Mouse (Mus musculus) layer of hippocampus, adult 9-11 months (tissue): ENCODE results near the gene Cfap74.
A peak's percentile ranks its signal among the peaks of the same experiment; 100 is the strongest.

Experiments used
- DNase-seq: peaks from one replicate; pipeline ENCODE4 v3.0.0; 2022

The Cfap74 gene

GRCm38 (mm10) chr4:155409058-155409776 is at the start of gene Cfap74:
Gene Cfap74 (plus strand): TSS chr4:155409190.
- peak; percentile 89 for DNase-seq

GRCm38 (mm10) chr4:155359560-155360464 is 49.2 kb upstream of the Cfap74 start:
- no peak for DNase-seq

- DNase-seq = no peak
Observed at GRCm38 (mm10) chr4:155360856-155361255, 48.1 kb upstream of the Cfap74 start.

GRCm38 (mm10) chr4:155361303-155361791 is 47.6 kb upstream of the Cfap74 start, which contains the start of gene Prkcz:
Gene Prkcz (minus strand): TSS chr4:155361361.
- DNase-seq = peak; percentile 73

- DNase-seq = no peak
Observed at GRCm38 (mm10) chr4:155362443-155362842, 46.5 kb upstream of the Cfap74 start.

GRCm38 (mm10) chr4:155366784-155367183 is 42.2 kb upstream of the Cfap74 start:
- DNase-seq = no peak

GRCm38 (mm10) chr4:155367739-155368138 is 41.3 kb upstream of the Cfap74 start:
- DNase-seq = no peak

- DNase-seq = peak; percentile 64
Observed at GRCm38 (mm10) chr4:155368684-155369083, 40.3 kb upstream of the Cfap74 start.

GRCm38 (mm10) chr4:155370737-155371715 is 38.0 kb upstream of the Cfap74 start:
- no peak for DNase-seq

- DNase-seq = no peak
Observed at GRCm38 (mm10) chr4:155371797-155372735, 36.9 kb upstream of the Cfap74 start.

GRCm38 (mm10) chr4:155381974-155382373 is 27.0 kb upstream of the Cfap74 start:
- no peak for DNase-seq

- peak; percentile 85 for DNase-seq
Observed at GRCm38 (mm10) chr4:155382752-155383151, 26.2 kb upstream of the Cfap74 start.

- DNase-seq = no peak
Observed at GRCm38 (mm10) chr4:155383326-155383725, 25.7 kb upstream of the Cfap74 start.

- DNase-seq = peak; percentile 33
Observed at GRCm38 (mm10) chr4:155387166-155387565, 21.8 kb upstream of the Cfap74 start.

GRCm38 (mm10) chr4:155395471-155395870 is 13.5 kb upstream of the Cfap74 start:
- DNase-seq = peak; percentile 58

- DNase-seq = no peak
Observed at GRCm38 (mm10) chr4:155396751-155397150, 12.2 kb upstream of the Cfap74 start.

- DNase-seq = no peak
Observed at GRCm38 (mm10) chr4:155397511-155398221, 11.3 kb upstream of the Cfap74 start, which contains the start of gene Gabrd. Gene Gabrd (minus strand): TSS chr4:155398112.

- DNase-seq = no peak
Observed at GRCm38 (mm10) chr4:155398222-155398540, 10.8 kb upstream of the Cfap74 start.

GRCm38 (mm10) chr4:155401121-155401520 is 7.9 kb upstream of the Cfap74 start:
- DNase-seq = no peak

- no peak for DNase-seq
Observed at GRCm38 (mm10) chr4:155402489-155402888, 6.5 kb upstream of the Cfap74 start.

GRCm38 (mm10) chr4:155408695-155409057 is 314 bp upstream of the Cfap74 start:
- no peak for DNase-seq
